Mouse (Mus musculus) mouse trophoblast stem cell (cell line): ENCODE data around the gene Elovl2.

Source experiments
- in situ Hi-C, 2 experiments: fragments of 300-500 bp; cut with MseI, MboI; formaldehyde crosslinking; loops; 2 replicates in 1 of 2; 3 replicates in 1 of 2; pipeline ENCODE4 v1.15.1; 2025

The Elovl2 gene

DNA sequence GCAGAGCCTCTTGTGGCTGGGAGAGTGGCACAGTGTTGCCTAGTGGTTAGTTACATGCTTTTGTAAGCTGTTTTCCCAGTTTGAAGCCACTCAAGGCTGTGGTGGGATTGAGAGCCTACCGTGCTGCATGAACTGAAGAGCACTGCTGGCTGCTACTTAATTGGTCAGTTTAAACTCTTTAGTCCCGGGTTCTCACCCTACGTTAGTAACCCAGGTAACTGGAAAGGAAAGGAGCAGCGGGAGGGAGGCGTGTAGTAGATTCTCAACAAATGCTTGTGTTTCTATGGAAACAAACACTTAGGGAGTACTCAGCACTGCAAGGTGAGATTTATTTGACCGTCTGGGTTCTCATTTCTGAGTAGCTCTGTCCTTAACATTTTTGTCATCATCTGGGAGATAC is 32.3 kb downstream of the Elovl2 start:
- in situ Hi-C loops: no loop called here

DNA sequence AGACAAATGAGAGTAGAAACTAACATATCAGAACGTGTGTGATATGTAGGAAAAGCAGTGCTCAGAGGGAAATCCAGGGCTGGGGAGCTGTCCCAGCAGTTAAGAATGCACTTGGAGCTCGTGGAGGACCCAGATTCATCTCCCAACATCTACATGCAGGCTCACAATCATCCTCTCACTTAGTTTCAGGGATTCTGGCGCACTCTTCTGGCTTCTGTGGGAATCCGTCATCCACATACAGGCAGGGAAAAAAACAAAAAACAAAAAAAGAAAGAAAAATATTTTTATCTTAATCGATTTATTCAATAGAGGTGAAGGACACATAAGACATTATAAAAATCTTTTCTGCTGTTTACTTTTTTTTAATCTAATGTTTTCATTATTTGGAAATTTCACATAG is 61.8 kb downstream of the Elovl2 start:
- in situ Hi-C loops: no loop called here

DNA sequence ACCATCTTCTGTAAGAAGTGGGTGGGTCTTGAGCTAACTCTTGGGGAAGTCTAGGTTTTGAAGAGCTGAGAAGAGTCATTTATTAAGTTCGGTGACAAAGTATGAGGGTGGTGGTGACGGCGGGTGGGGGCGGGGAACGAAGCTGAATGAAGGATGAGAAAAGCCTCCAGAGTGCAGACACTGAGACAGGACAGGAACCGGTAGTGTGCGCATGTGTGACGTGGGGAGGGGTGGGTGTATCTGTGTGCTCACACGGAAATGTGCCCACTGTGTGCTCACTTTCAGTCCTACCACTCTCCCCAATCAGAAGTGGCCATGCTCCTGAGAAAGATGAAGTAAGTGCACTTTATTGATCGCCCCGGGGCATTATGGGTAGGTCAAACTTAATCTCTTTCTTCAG is 67.1 kb downstream of the Elovl2 start:
- in situ Hi-C loops: no loop called here

DNA sequence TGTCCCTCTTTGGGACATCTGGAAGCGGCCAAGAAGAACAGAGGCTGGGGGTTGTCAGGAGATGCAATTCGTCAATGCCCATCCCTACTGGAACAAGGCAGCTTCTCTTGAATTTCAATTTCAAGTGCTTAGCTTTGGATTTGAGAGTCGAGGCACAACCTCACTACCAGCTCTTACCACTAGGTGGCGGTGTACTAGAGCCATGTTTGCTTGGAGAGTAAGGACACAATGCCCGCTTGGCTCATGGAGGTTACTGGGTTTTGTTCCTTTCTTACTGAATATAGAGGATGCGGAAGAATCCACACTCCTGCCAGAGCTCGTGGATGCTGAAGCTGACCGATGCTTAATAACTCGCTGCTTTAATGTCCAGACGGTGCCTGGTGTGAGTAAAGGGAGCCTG is 73.9 kb downstream of the Elovl2 start:
- in situ Hi-C loops: no loop called here

DNA sequence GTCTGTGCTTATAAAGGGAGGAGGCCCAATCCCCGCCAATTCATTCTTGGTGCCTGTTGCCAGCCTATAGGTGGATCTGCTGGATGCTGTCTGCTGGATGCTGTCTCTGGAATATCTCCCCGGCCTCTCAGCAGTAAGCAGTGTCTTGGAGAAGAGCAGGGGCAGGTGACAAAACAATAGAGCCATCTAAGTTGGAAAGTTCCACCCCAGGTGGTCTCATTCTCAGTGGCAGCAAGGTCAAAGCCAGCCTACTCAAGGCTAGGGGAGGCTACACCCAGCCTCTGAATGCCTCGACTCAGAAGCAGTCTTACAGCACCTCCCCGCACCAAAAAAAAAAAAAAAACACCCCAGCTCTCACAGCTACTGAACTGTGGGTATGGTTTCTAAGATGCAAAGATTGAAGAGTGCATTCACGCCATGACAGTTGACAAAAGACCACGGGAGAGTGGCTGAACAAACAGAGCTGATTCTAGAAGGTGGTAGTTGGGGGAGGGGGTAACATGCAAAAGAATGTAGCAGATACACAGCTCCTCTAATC is 74.7 kb downstream of the Elovl2 start:
- in situ Hi-C loops: no loop called here

DNA sequence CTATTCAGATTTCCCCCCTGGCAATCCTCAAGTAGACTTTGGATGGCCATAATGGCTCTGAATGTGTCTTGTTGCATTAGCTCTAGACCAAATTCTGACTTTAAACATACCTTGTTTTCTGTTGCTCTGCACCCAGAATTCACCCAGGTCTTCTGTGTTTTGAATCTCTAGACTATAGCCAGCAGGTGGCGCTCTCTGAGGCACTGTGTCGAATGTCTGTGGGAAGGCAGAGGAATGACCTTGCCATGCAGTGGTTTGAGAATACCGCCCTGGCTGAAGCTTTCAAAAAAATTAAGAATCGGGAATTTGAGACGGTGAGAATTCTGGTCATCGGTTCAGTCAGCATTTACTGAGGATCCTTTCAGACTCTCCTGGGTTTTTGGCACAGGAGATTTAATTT is 85.3 kb downstream of the Elovl2 start:
- in situ Hi-C loops: loop anchor here (5.0 kb wide), 2 partner anchors 102 to 107 kb away; no protein-coding TSS in a partner anchor
